Mouse (Mus musculus) cerebellum, adult 18-20 months (tissue): ENCODE data around the gene Gemin6.
"Not testable (repeated sequence)": the region's sequence is repeated elsewhere in the genome, so short reads cannot be mapped to it uniquely, and the experiment has no call there.

Experiments used
- DNase-seq, 2 experiments: peaks; one replicate each; pipeline ENCODE4 v3.0.0; 2021

The Gemin6 gene

DNA sequence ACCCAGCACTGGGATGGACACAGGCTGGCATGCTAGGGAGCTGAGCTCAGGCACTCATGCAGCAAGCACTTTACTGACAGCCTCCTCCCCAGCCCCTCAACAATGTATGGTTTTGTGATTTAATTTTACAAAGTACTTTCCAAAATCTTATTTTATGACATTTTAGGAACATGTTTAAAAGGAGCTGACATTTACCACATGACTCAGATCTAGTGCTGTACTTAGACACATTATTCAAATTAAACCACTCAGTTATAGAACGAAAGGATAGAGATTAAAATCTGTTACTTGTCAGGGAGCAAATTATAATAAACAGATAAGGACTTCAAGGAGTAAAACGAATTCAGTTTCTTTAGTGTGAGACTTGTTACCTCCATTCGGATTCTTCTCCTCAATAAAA lies 11.2 kb downstream of the Gemin6 start:
- DNase-seq: no peak

DNA sequence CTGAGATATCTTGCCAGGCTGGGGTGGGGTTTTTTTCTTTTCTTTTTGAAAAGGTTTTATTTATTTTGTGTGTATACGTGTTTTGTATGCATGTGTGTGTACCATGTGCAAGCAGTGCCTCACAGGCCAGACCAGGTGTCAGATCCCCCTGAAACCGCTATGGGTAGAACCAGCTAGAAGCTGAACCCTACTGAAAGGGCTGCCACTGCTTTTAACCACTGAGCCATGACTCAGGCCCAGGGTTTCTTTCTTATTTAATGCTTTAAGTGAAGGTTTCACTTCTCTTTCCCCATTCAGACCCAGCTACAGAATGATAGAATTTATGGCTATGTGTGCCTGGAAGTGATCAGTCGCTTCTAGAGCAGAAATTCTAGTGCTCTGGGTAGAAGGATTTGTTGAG lies 12.6 kb downstream of the Gemin6 start:
- DNase-seq: no peak

DNA sequence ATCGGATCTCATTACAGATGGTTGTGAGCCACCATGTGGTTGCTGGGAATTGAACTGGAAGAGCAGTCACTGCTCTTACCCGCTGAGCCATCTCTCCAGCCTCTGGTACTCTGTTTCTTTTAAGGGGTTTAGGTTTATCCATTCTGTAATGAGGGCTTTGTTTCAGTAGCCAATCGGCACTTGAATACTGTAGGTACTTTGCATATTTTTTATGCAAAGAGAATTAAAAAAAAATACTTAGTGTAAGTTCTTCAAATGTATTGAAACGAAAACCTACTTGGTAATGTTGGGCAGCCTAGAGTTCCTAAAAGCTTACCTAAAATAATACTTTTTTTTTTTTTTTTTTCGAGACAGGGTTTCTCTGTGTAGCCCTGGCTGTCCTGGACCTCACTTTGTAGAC lies 13.2 kb downstream of the Gemin6 start:
- DNase-seq: no peak

DNA sequence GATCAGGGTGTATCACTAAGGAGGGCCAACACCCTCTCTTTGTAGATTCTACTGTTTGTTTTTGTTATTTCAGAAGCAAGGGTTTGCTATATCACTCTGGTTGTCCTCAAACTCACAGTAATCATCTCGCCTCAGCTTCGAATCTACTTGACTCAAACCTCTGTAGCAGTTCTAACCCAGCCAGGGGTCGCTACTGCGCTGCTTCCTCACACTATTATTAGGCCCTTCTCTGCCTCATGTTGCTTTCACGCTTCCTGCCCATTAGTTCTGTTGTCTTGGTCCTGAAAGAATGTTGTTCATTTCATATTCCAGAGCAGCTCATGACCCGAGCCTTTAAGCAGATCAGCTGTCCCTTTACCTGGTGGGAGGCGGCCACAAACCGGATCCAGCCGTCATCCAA lies 17.4 kb downstream of the Gemin6 start:
- DNase-seq: no peak

DNA sequence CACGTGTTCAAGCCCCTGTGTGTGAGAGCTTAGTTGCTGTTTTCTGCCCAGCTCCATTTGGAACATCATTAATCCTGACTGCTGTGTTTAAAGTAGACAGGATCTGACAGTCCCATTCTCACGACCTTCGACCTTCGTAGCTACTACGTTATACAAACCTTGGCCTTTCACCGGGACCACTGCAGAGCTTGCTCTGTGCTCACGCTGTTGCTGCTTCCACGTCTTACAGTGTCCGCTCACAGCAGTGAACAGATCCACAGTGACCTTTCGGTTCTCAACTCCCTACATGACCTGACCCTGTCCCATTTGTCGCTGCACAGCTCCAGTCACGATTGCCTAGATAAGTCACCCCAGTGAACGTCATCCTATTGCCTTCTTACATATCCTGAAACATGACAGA lies 18.9 kb downstream of the Gemin6 start:
- DNase-seq: no peak

DNA sequence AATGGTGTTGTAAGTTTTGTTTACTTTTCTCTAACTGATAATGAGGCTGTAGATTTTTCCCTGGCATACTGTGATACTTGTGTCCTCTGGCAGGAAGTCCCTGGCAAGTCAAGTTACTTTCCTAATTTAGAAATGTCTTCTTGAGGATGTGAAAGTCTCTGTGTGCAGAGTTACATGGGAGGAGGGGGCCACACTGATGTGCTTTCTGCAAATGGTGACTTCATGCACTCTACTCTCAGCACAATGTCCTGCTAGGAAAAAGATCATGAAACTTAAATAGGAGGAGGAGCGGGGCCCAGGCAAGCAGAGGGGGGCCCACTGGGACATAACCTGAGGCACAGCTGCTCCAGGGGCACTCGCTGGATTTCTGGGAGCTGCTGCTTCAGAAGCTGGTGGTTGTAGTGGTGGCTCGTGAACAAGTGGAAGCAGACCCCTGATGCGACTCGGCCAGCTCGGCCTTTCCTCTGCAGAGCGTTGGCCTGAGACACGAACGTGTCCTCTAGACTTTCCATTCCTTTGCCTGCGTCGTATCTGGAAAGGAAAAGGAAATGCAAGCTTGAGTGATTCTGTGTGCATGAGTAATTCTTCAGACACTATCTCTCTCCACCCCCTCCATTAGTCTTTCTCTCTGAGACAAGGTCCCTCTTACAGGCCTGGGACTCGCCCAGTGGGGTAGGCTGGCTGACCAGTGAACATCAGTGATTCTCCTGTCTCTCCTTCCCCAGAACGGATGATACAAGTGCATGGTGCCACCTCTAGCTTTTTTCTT lies 28.7 kb downstream of the Gemin6 start:
- DNase-seq: no peak

DNA sequence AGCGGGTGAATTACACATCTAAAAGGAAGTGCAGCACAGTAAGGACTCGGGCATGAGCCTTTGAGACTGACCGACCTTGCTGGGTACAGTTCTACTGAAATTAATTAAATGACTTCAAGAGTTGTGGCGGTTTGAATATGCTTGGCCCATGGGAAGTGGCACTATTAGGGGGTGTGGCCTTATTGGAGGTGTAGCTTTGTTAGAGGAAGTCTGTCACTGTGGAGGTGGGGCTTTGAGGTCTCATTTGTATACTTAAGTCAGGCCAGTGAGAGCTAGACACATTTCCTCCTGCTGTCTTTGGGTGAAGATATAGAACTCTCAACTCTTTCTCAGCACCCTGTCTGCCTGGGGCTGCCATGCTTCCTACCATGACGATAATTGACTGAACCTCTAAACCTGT lies 30.2 kb downstream of the Gemin6 start:
- no peak for DNase-seq

DNA sequence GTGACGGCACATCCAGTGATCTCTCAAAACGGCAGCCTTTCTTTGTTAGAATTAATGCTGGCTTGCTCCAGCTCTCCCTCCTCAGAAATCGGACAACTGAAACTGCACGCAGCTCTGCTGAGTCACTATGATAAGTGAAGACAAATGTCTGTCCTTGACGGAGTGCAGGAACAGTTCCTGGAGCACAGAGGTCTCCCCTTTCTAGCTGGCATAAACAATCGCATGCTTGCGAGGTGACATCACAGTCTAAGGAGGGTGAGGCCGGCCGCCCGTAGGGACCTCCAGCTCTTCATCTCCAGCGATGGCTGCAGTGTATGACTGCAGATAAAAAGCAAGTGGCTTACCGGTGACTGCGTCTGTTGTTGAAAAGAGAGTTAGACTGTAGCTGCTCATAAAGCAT lies 31.0 kb downstream of the Gemin6 start:
- no peak for DNase-seq

DNA sequence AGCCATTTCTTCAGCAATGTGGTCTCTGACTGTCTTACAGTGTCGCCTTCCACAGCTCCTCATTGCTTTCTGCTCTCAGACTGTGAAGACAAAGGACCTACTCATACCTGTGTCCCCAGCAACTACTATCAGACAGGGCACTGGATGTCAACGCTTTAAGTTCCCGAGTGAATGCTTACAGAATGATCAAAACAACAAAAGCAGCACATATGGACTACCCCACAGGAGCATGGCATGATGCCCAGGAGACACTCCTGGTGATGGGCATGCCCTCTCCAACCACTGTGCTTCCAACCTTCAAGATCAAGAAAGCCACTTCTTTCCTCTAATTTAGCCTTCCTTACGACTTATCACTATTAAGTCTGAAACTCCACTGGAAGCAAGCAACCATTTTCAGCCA lies 42.8 kb downstream of the Gemin6 start:
- DNase-seq: peak; percentile 73 to 77

DNA sequence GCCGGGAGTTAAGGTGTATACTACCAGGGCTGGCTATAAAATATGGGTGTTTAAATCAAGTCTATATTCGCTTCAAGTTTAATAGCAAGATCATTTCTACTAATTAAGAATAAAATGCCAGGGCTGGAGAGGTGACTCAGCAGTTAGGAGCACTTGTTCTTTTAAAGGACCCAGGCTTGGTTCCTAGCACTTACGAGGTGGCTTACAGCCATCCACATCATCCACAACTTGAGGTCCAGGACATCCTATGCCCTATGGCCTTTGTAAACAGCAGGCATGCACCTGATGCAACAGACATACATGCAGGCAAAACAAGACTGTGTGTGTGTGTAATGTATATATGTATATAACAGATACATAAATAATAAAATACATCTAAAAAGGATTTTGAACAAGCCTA lies 43.9 kb downstream of the Gemin6 start:
- no peak for DNase-seq

DNA sequence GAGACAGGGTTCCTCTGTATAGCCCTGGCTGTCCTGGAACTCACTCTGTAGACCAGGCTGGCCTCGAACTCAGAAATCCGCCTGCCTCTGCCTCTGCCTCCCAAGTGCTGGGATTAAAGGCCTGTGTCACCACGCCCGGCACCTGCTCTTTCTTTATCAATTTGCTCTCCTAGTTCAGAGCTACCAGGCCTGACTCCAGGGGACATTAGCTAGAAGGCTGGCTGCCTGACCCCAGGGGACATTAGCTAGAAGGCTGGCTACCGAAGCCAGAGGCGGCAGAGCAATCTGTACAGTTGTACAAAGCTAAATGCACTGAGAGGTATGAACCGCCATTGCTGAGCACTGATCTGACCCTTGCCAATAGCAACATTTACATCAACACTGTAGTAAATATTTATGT lies 46.4 kb downstream of the Gemin6 start:
- not testable (repeated sequence) for DNase-seq
